Mouse (Mus musculus) MEL (cell line): ENCODE results near the gene Zeb2. TPM values are rescaled to one million over a fixed set of nuclear protein-coding genes. Genes with fewer than 3 reads are reported as not detected.

Experiments
- DNase-seq: peaks from one replicate; pipeline ENCODE4 v3.0.0; 2011; ENCODE audit warnings: low read depth, low spot score
- H3K27ac ChIP-seq: 2 replicates; pipeline ENCODE4 v1.5.1; 2012; ENCODE audit warnings: low read depth, mild to moderate bottlenecking, control low read depth, low read length, moderate library complexity; ENCODE audit not compliant: control insufficient read depth
- H3K27me3 ChIP-seq, 2 experiments: fragments of 150-350 bp in 1 of 2; sonication (generic) in 1 of 2; 2 replicates each; pipeline ENCODE4 v1.6.1; 2012; ENCODE audit warnings: low read length in 2 of 2, mild to moderate bottlenecking in 2 of 2, improper control_type of control experiment in 1 of 2, moderate library complexity in 1 of 2; ENCODE audit not compliant: insufficient read depth in 2 of 2, control insufficient read depth in 1 of 2
- H3K36me3 ChIP-seq, 2 experiments: 2 replicates each; pipeline ENCODE4 v1.6.1; 2012 to 2014; ENCODE audit warnings: low read length in 2 of 2, improper control_type of control experiment in 1 of 2, inconsistent platforms in 1 of 2, mild to moderate bottlenecking in 1 of 2; ENCODE audit not compliant: insufficient read depth in 2 of 2, control insufficient read depth in 1 of 2
- H3K4me1 ChIP-seq, 2 experiments: fragments of 150-350 bp in 1 of 2; sonication (generic) in 1 of 2; 2 replicates each; pipeline ENCODE4 v1.6.1; 2012; ENCODE audit warnings: low read length in 2 of 2, improper control_type of control experiment in 1 of 2, mild to moderate bottlenecking in 1 of 2; ENCODE audit not compliant: insufficient read depth in 2 of 2, control insufficient read depth in 1 of 2
- H3K4me3 ChIP-seq, 2 experiments: fragments of 150-350 bp in 1 of 2; sonication (generic) in 1 of 2; 2 replicates each; pipeline ENCODE4 v1.5.1; 2012; ENCODE audit warnings: low read depth in 2 of 2, low read length in 2 of 2, mild to moderate bottlenecking in 2 of 2, moderate library complexity in 2 of 2, control low read depth in 1 of 2, improper control_type of control experiment in 1 of 2; ENCODE audit not compliant: control insufficient read depth in 1 of 2, insufficient read depth in 1 of 2
- H3K79me2 ChIP-seq: 2 replicates; pipeline ENCODE4 v1.6.1; 2012; ENCODE audit warnings: mild to moderate bottlenecking, low read length, moderate library complexity; ENCODE audit not compliant: control insufficient read depth, poor library complexity, insufficient read depth
- H3K9ac ChIP-seq: 2 replicates; pipeline ENCODE4 v1.6.1; 2012; ENCODE audit warnings: low read depth, mild to moderate bottlenecking, control low read depth, low read length, moderate library complexity; ENCODE audit not compliant: control insufficient read depth, poor library complexity, severe bottlenecking
- H3K9me3 ChIP-seq: fragments of 150-350 bp; sonication (generic); replicated peaks from 2 replicates; pipeline ENCODE4 v1.6.1; 2012; ENCODE audit warnings: mild to moderate bottlenecking, low read length, improper control_type of control experiment, moderate library complexity; ENCODE audit not compliant: insufficient read depth
- CHD1 ChIP-seq: IDR thresholded peaks from 2 replicates; pipeline ENCODE4 v1.6.1; 2012; ENCODE audit warnings: low read depth, mild to moderate bottlenecking, inconsistent platforms, low read length, improper control_type of control experiment
- CTCF ChIP-seq, 3 experiments: IDR thresholded peaks in 2 of 3; conservative IDR thresholded peaks in 1 of 3; 2 replicates each; pipeline ENCODE4 v1.5.1; 2011 to 2012; ENCODE audit warnings: low read length in 3 of 3, low read depth in 2 of 3, mild to moderate bottlenecking in 2 of 3, improper control_type of control experiment in 1 of 3, inconsistent platforms in 1 of 3, mixed read lengths in 1 of 3, moderate library complexity in 1 of 3; ENCODE audit not compliant: control insufficient read depth in 1 of 3, insufficient read depth in 1 of 3, poor library complexity in 1 of 3, severe bottlenecking in 1 of 3
- ELF1 ChIP-seq: IDR thresholded peaks from 2 replicates; pipeline ENCODE4 v1.6.1; 2014; ENCODE audit warnings: low read depth, mild to moderate bottlenecking, inconsistent platforms, low read length, improper control_type of control experiment, moderate library complexity
- EP300 ChIP-seq, 2 experiments: IDR thresholded peaks; 2 replicates each; pipeline ENCODE4 v1.6.1; 2011; ENCODE audit warnings: improper control_type of control experiment in 2 of 2, low read length in 2 of 2, low read depth in 1 of 2, mild to moderate bottlenecking in 1 of 2
- ETS1 ChIP-seq: IDR thresholded peaks from 2 replicates; pipeline ENCODE4 v1.6.1; 2012; ENCODE audit warnings: low read depth, mild to moderate bottlenecking, inconsistent platforms, low read length, improper control_type of control experiment, moderate library complexity
- GABPA ChIP-seq: IDR thresholded peaks from 2 replicates; pipeline ENCODE4 v1.6.1; 2012; ENCODE audit warnings: low read depth, mild to moderate bottlenecking, inconsistent platforms, low read length, improper control_type of control experiment, moderate library complexity
- JUND ChIP-seq: IDR thresholded peaks from 2 replicates; pipeline ENCODE4 v1.6.1; 2011; ENCODE audit warnings: low read depth, mild to moderate bottlenecking, improper control_type of control experiment, low read length
- MAFK ChIP-seq: IDR thresholded peaks from 2 replicates; pipeline ENCODE4 v1.6.1; 2011; ENCODE audit warnings: low read depth, mild to moderate bottlenecking, low read length, improper control_type of control experiment, borderline replicate concordance
- MAX ChIP-seq: IDR thresholded peaks from 2 replicates; pipeline ENCODE4 v1.6.1; 2011; ENCODE audit warnings: low read length, improper control_type of control experiment
- MAZ ChIP-seq: IDR thresholded peaks from 2 replicates; pipeline ENCODE4 v1.6.1; 2012; ENCODE audit warnings: low read depth, mild to moderate bottlenecking, inconsistent platforms, low read length, improper control_type of control experiment
- MEF2A ChIP-seq: IDR thresholded peaks from 2 replicates; pipeline ENCODE4 v1.6.1; 2014; ENCODE audit warnings: low read depth, mild to moderate bottlenecking, inconsistent platforms, low read length, improper control_type of control experiment; ENCODE audit not compliant: poor library complexity, insufficient replicate concordance, severe bottlenecking; ENCODE audit errors: extremely low read depth
- MXI1 ChIP-seq: IDR thresholded peaks from 2 replicates; pipeline ENCODE4 v1.6.1; 2011; ENCODE audit warnings: mild to moderate bottlenecking, low read depth, low read length, improper control_type of control experiment
- MYB ChIP-seq: IDR thresholded peaks from 2 replicates; pipeline ENCODE4 v1.6.1; 2011; ENCODE audit warnings: mild to moderate bottlenecking, low read depth, low read length, improper control_type of control experiment
- NRF1 ChIP-seq: IDR thresholded peaks from 2 replicates; pipeline ENCODE4 v1.6.1; 2014; ENCODE audit warnings: low read depth, mild to moderate bottlenecking, inconsistent platforms, low read length, improper control_type of control experiment, moderate library complexity; ENCODE audit not compliant: poor library complexity, insufficient read depth, severe bottlenecking
- POLR2A ChIP-seq, 2 experiments: IDR thresholded peaks; 2 replicates each; pipeline ENCODE4 v1.6.1; 2011 to 2012; ENCODE audit warnings: low read length in 2 of 2, mild to moderate bottlenecking in 2 of 2, control low read depth in 1 of 2, improper control_type of control experiment in 1 of 2, low read depth in 1 of 2, moderate library complexity in 1 of 2; ENCODE audit not compliant: control insufficient read depth in 1 of 2, insufficient read depth in 1 of 2, poor library complexity in 1 of 2
- POLR2AphosphoS2 ChIP-seq: IDR thresholded peaks from 2 replicates; pipeline ENCODE4 v1.6.1; 2011; ENCODE audit warnings: low read length, improper control_type of control experiment
- POLR2AphosphoS5 ChIP-seq: IDR thresholded peaks from 2 replicates; pipeline ENCODE4 v1.6.1; 2012; ENCODE audit warnings: low read depth, borderline replicate concordance, mild to moderate bottlenecking, inconsistent platforms, low read length, moderate library complexity, mixed read lengths
- RAD21 ChIP-seq: IDR thresholded peaks from 2 replicates; pipeline ENCODE4 v1.6.1; 2011; ENCODE audit warnings: mild to moderate bottlenecking, low read depth, low read length, improper control_type of control experiment
- SMC3 ChIP-seq: IDR thresholded peaks from 2 replicates; pipeline ENCODE4 v1.6.1; 2011; ENCODE audit warnings: low read depth, low read length, improper control_type of control experiment
- TAL1 ChIP-seq: IDR thresholded peaks from 2 replicates; pipeline ENCODE4 v1.6.1; 2012; ENCODE audit warnings: mild to moderate bottlenecking, inconsistent platforms, low read length, moderate library complexity, mixed read lengths
- TBP ChIP-seq: IDR thresholded peaks from 2 replicates; pipeline ENCODE4 v1.8.0; 2011; ENCODE audit warnings: low read depth, low read length, improper control_type of control experiment
- UBTF ChIP-seq: IDR thresholded peaks from 2 replicates; pipeline ENCODE4 v1.6.1; 2012; ENCODE audit warnings: low read depth, mild to moderate bottlenecking, inconsistent platforms, low read length, improper control_type of control experiment, moderate library complexity, borderline replicate concordance; ENCODE audit not compliant: insufficient read depth
- USF1 ChIP-seq: IDR thresholded peaks from 2 replicates; pipeline ENCODE4 v1.6.1; 2014; ENCODE audit warnings: low read depth, mild to moderate bottlenecking, inconsistent platforms, low read length, improper control_type of control experiment, moderate library complexity
- USF2 ChIP-seq, 2 experiments: IDR thresholded peaks; 2 replicates each; pipeline ENCODE4 v1.6.1; 2011 to 2012; ENCODE audit warnings: improper control_type of control experiment in 2 of 2, low read length in 2 of 2, borderline replicate concordance in 1 of 2, inconsistent platforms in 1 of 2, low read depth in 1 of 2, mild to moderate bottlenecking in 1 of 2; ENCODE audit not compliant: insufficient read depth in 1 of 2
- ZKSCAN1 ChIP-seq: IDR thresholded peaks from 2 replicates; pipeline ENCODE4 v1.6.1; 2012; ENCODE audit warnings: low read depth, mild to moderate bottlenecking, inconsistent platforms, low read length, improper control_type of control experiment, moderate library complexity
- ZMIZ1 ChIP-seq: IDR thresholded peaks from 2 replicates; pipeline ENCODE4 v1.6.1; 2012; ENCODE audit warnings: low read depth, mild to moderate bottlenecking, inconsistent platforms, low read length, improper control_type of control experiment, moderate library complexity
- polyA plus RNA-seq, 2 experiments: library from polyadenylated mRNA; stranded (reverse) in 1 of 2; unstranded in 1 of 2; fragments of >175 nt in 1 of 2; fragments of >200 nt in 1 of 2; gene quantifications; 2 replicates each; pipeline versions ENCODE4 v1.2.1 to v1.2.4; 2012; ENCODE audit warnings: low replicate concordance in 2 of 2, low read depth in 1 of 2; ENCODE audit not compliant: insufficient read length in 2 of 2, insufficient read depth in 1 of 2, missing spikeins in 1 of 2
- total RNA-seq: library from RNA; depleted of rRNA; stranded (reverse); fragments of 300-350 nt; gene quantifications from 2 replicates; pipeline ENCODE4 v1.2.3, GENCODE M21; 2012

Zeb2 gene
- total and polyA plus RNA-seq, 3 experiments: 12.8 to 12.9 TPM; not detected in 1

- Histone ChIP-seq H3K36me3 (no peaks in the 10 kb centered on the region), H3K9ac (no peak overlapping the region)
These were observed 36.1 kb upstream of the Zeb2 start for GRCm38 (mm10) chr2:45153315-45153714.

GRCm38 (mm10) chr2:45143162-45143561 lies 26.0 kb upstream of the Zeb2 start:
- no peaks in the 10 kb centered on the region for H3K9me3 ChIP-seq
- no peak for DNase-seq

More at GRCm38 (mm10) chr2:45153315-45153714, 36.1 kb upstream of the Zeb2 start:
- no peak for TF ChIP-seq POLR2AphosphoS2
- no peak for TF ChIP-seq USF2 (IDR thresholded peaks at IDR 0.05; ENCODE audit: borderline replicate concordance in 1 of 2, insufficient read depth in 1 of 2, low read depth in 1 of 2, low read length in 2 of 2)
- TF ChIP-seq MAFK: no peak
- TF ChIP-seq MXI1: no peak
- no peak for TF ChIP-seq MAX
- no peak for TF ChIP-seq POLR2AphosphoS5
- no peak for TF ChIP-seq MYB
- Histone ChIP-seq H3K4me3 (no peak overlapping the region), H3K27me3 (no peaks in the 10 kb centered on the region), H3K27ac (no peak overlapping the region), H3K9me3 (no peaks in the 10 kb centered on the region), H3K79me2 (no peaks in the 10 kb centered on the region), H3K4me1 (no peaks in the 10 kb centered on the region)
- DNase-seq: no peak

GRCm38 (mm10) chr2:45138906-45139305 lies 21.7 kb upstream of the Zeb2 start:
- Histone ChIP-seq H3K27me3 (no peaks in the 10 kb centered on the region), H3K9me3 (no peaks in the 10 kb centered on the region), H3K79me2 (no peaks in the 10 kb centered on the region; the same call in 1 of the 2 replicates), H3K36me3 (peaks cover 0 to 6% of the 10 kb centered on the region in 2 experiments; a peak in 2 of 4 replicates), H3K4me3 (no peak overlapping the region), H3K4me1 (peaks cover 2 to 7% of the 10 kb centered on the region in 2 experiments; a peak in 2 of 4 replicates), H3K9ac (no peak overlapping the region), H3K27ac (no peak overlapping the region)
- no peak for TF ChIP-seq MAX
- TF ChIP-seq CTCF (IDR thresholded peaks at IDR 0.05 in 2 of 3, conservative IDR thresholded peaks at IDR 0.05 in 1 of 3; ENCODE audit: control insufficient read depth in 1 of 3, insufficient read depth in 1 of 3, low read depth in 2 of 3, low read length in 3 of 3, poor library complexity in 1 of 3, severe bottlenecking in 1 of 3): no peak
- no peak for TF ChIP-seq RAD21
- no peak for TF ChIP-seq EP300 (IDR thresholded peaks at IDR 0.05; ENCODE audit: low read depth in 1 of 2, low read length in 2 of 2)
- TF ChIP-seq CHD1: no peak
- TF ChIP-seq ZMIZ1: no peak
- TF ChIP-seq SMC3: no peak
- no peak for TF ChIP-seq MEF2A
- TF ChIP-seq NRF1: no peak
- no peak for TF ChIP-seq TBP
- TF ChIP-seq ZKSCAN1: no peak
- TF ChIP-seq MAZ: no peak
- no peak for TF ChIP-seq JUND
- TF ChIP-seq ETS1: no peak
- DNase-seq: no peak

More at GRCm38 (mm10) chr2:45143162-45143561, 26.0 kb upstream of the Zeb2 start:
- H3K9ac ChIP-seq: no peak overlapping the region
- no peak overlapping the region for H3K27ac ChIP-seq
- H3K4me3 ChIP-seq: no peak overlapping the region
- no peaks in the 10 kb centered on the region; a peak in 1 of 4 replicates for H3K36me3 ChIP-seq
- no peaks in the 10 kb centered on the region for H3K27me3 ChIP-seq
- H3K79me2 ChIP-seq: no peaks in the 10 kb centered on the region; the same call in 1 of the 2 replicates
- no peaks in the 10 kb centered on the region; a peak in 1 of 4 replicates for H3K4me1 ChIP-seq
- TF ChIP-seq EP300 (IDR thresholded peaks at IDR 0.05; ENCODE audit: low read depth in 1 of 2, low read length in 2 of 2): no peak
- TF ChIP-seq ETS1: no peak
- TF ChIP-seq TAL1: no peak
- TF ChIP-seq SMC3: no peak
- TF ChIP-seq GABPA: no peak
- TF ChIP-seq MEF2A: no peak
- no peak for TF ChIP-seq USF2 (IDR thresholded peaks at IDR 0.05; ENCODE audit: borderline replicate concordance in 1 of 2, insufficient read depth in 1 of 2, low read depth in 1 of 2, low read length in 2 of 2)
- TF ChIP-seq USF1: no peak
- no peak for TF ChIP-seq POLR2AphosphoS2
- no peak for TF ChIP-seq ELF1
- no peak for TF ChIP-seq NRF1
- no peak for TF ChIP-seq MXI1
- TF ChIP-seq POLR2A (IDR thresholded peaks at IDR 0.05; ENCODE audit: control insufficient read depth in 1 of 2, insufficient read depth in 1 of 2, low read depth in 1 of 2, low read length in 2 of 2, poor library complexity in 1 of 2): no peak
- TF ChIP-seq UBTF: no peak
